19 mouse cellular contexts compared by ENCODE assay signal in the genomic region with DNA sequence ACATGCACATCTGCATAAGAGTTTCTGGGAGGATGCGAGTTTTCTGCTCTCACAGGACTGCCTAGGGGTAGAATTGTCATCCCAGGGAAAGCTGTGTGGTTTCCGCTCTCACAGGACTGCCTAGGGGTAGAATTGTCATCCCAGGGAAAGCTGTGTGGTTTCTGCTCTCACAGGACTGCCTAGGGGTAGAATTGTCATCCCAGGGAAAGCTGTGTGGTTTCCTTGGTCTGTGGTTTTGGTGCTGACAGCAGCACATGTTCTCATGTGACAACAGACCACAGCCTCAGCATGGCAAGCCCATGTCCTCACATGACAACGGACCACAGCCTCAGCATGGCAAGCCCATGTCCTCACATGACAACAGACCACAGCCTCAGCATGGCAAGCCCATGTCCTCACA. TPM values are rescaled to one million over a fixed set of nuclear protein-coding genes. Genes with fewer than 3 reads are reported as not detected.
A peak's percentile ranks its signal among the peaks of the same experiment; 100 is the strongest.
DNase-seq lines count a peak whose midpoint lies in the region; ATAC-seq and TF ChIP-seq lines count a peak whose summit lies in the region.
"Not testable (repeated sequence)": the region's sequence is repeated elsewhere in the genome, so short reads cannot be mapped to it uniquely, and the experiment has no call there.
"Had no signal": no experiment of that assay in that cellular context is flagged by ENCODE, and none has a peak within 500 bp of the region (broad histone marks: within the 10 kb centered on the region; RNA-seq: fewer than 3 reads in every experiment).

No protein-coding gene starts in this region.

- 0 out of 2 replicates have a peak overlapping the region, but pooled peaks have one; percentile 14 for H3K27ac ChIP-seq in bone marrow macrophage, adult 2 months (ENCODE audit: insufficient read depth, low read depth, low read length)
- H3K27ac ChIP-seq in forebrain, embryonic 13.5 days: peak overlapping the region; percentile 59
- H3K27ac ChIP-seq in hindbrain, embryonic 10.5 days: peak overlapping the region; percentile 50; the same call in 1 of the 2 replicates
- H3K27ac ChIP-seq in hindbrain, embryonic 15.5 days (replicated peaks): 0 out of 2 replicates have a peak overlapping the region, but pooled peaks have one; percentile 31
- peak overlapping the region; percentile 54 for H3K27ac ChIP-seq in midbrain, embryonic 13.5 days
- 0 out of 2 replicates have a peak overlapping the region, but pooled peaks have one; percentile 24 for H3K27ac ChIP-seq in neural tube, embryonic 11.5 days (ENCODE audit: low read depth, low read length)

- H3K9ac ChIP-seq in forebrain, embryonic 13.5 days; hindbrain, embryonic 15.5 days; midbrain, embryonic 13.5 days (replicated peaks); neural tube, embryonic 11.5 days (ENCODE audit: low read length): not testable (repeated sequence)

- peaks cover 17% of the 10 kb centered on the region for H3K4me1 ChIP-seq in bone marrow macrophage, adult 2 months (ENCODE audit: control insufficient read depth, insufficient read depth, low read length)
- H3K4me1 ChIP-seq in forebrain, embryonic 13.5 days: peaks cover 31% of the 10 kb centered on the region
- peaks cover 32% of the 10 kb centered on the region for H3K4me1 ChIP-seq in hindbrain, embryonic 10.5 days (replicated peaks)
- not testable (repeated sequence) for H3K4me1 ChIP-seq in hindbrain, embryonic 15.5 days (replicated peaks); neural tube, embryonic 11.5 days (ENCODE audit: control insufficient read depth, insufficient read depth, low read length)
- H3K4me1 ChIP-seq in midbrain, embryonic 13.5 days (replicated peaks): peaks cover 22% of the 10 kb centered on the region

- not testable (repeated sequence) for DNase-seq in hindbrain, embryonic 10.5 days (ENCODE audit: low spot score); neural tube, embryonic 11.5 days (ENCODE audit: low spot score)

- H3K9me3 ChIP-seq in forebrain, embryonic 13.5 days (replicated peaks); hindbrain, embryonic 10.5 days; hindbrain, embryonic 15.5 days; midbrain, embryonic 13.5 days; neural tube, embryonic 11.5 days (ENCODE audit: control insufficient read depth, low read length): not testable (repeated sequence)

- not testable (repeated sequence) for ATAC-seq in forebrain, embryonic 13.5 days; hindbrain, embryonic 15.5 days (ENCODE audit: low FRiP score, low read depth); midbrain, embryonic 13.5 days; neural tube, embryonic 11.5 days (ENCODE audit: insufficient read depth, low FRiP score, low TSS enrichment)
- peak; percentile 77 for ATAC-seq in megakaryocyte progenitor cell, adult 5-6 weeks (replicated peaks; ENCODE audit: poor library complexity)

- H3K36me3 ChIP-seq in forebrain, embryonic 13.5 days (ENCODE audit: poor library complexity, severe bottlenecking); hindbrain, embryonic 10.5 days; hindbrain, embryonic 15.5 days; midbrain, embryonic 13.5 days; neural tube, embryonic 11.5 days (ENCODE audit: control insufficient read depth, insufficient read depth, low read length): not testable (repeated sequence)

- 53% methylated on average over 3 of the region's 3 CpGs for WGBS in forebrain, embryonic 13.5 days
- 78% methylated on average over 3 of the region's 3 CpGs for WGBS in hindbrain, embryonic 10.5 days
- WGBS in hindbrain, embryonic 15.5 days: 57% methylated on average over 3 of the region's 3 CpGs
- 71% methylated on average over 3 of the region's 3 CpGs for WGBS in midbrain, embryonic 13.5 days
- WGBS in neural tube, embryonic 11.5 days: 68% methylated on average over 3 of the region's 3 CpGs

- H3K4me2 ChIP-seq in forebrain, embryonic 13.5 days; hindbrain, embryonic 15.5 days; midbrain, embryonic 13.5 days (replicated peaks); neural tube, embryonic 11.5 days (ENCODE audit: low read depth): not testable (repeated sequence)

- not testable (repeated sequence) for TF ChIP-seq CTCF in bone marrow macrophage, adult 2 months (IDR thresholded peaks at IDR 0.05; ENCODE audit: low read depth, low read length)

- not testable (repeated sequence) for TF ChIP-seq POLR2A in bone marrow macrophage, adult 2 months (IDR thresholded peaks at IDR 0.05; ENCODE audit: borderline replicate concordance, low read depth, low read length)

- H3K4me3 ChIP-seq in bone marrow macrophage, adult 2 months (ENCODE audit: insufficient read depth, low read length); forebrain, embryonic 13.5 days; hindbrain, embryonic 10.5 days; hindbrain, embryonic 15.5 days; midbrain, embryonic 13.5 days (replicated peaks); neural tube, embryonic 11.5 days (ENCODE audit: low read depth, low read length): not testable (repeated sequence)

- peaks cover 62% of the 10 kb centered on the region for H3K27me3 ChIP-seq in forebrain, embryonic 13.5 days
- peaks cover 56% of the 10 kb centered on the region for H3K27me3 ChIP-seq in hindbrain, embryonic 10.5 days (ENCODE audit: insufficient read depth, poor library complexity, severe bottlenecking)
- H3K27me3 ChIP-seq in hindbrain, embryonic 15.5 days: peaks cover 16% of the 10 kb centered on the region
- peaks cover 53% of the 10 kb centered on the region for H3K27me3 ChIP-seq in midbrain, embryonic 13.5 days
- H3K27me3 ChIP-seq in neural tube, embryonic 11.5 days (ENCODE audit: control insufficient read depth, insufficient read depth, low read length): not testable (repeated sequence)

RNA-seq across cellular contexts. Expression of a gene that starts 9.3 kb away (rescaled TPM):
- 9.1 and 11.5 TPM in 2 replicates for polyA plus RNA-seq in bone marrow macrophage, adult 2 months (2012; ENCODE audit: insufficient read depth, insufficient read length, missing spikeins)
- polyA plus RNA-seq in forebrain, embryonic 13.5 days (2015; fragmentation: Nextera tagmentation; extraction: Ambion mirVana): 9.3 and 10.0 TPM in 2 replicates
- polyA plus RNA-seq in hindbrain, embryonic 10.5 days (2016; fragmentation: Nextera tagmentation; extraction: Ambion mirVana): 5.6 and 9.9 TPM in 2 replicates
- 22.9 and 26.5 TPM in 2 replicates for polyA plus RNA-seq in hindbrain, embryonic 15.5 days (2015; fragmentation: Nextera tagmentation; extraction: Ambion mirVana)
- 3.4 and 4.5 TPM in 2 replicates for total RNA-seq in megakaryocyte progenitor cell, adult 5-6 weeks (2015)
- total RNA-seq in megakaryocyte progenitor cell, adult 5-6 weeks (2017): 4.0 and 7.5 TPM in 2 replicates
- 10.1 and 10.8 TPM in 2 replicates for polyA plus RNA-seq in midbrain, embryonic 13.5 days (2015; fragmentation: Nextera tagmentation; extraction: Ambion mirVana)
- 8.0 and 8.2 TPM in 2 replicates for polyA plus RNA-seq in neural tube, embryonic 11.5 days (2014; fragmentation: Nextera tagmentation; extraction: Ambion mirVana)

RNA-seq across cellular contexts. Expression of a gene that starts 11.9 kb away (rescaled TPM):
- 0.31 and 0.45 TPM in 2 replicates for polyA plus RNA-seq in bone marrow macrophage, adult 2 months (2012; ENCODE audit: insufficient read depth, insufficient read length, missing spikeins)
- polyA plus RNA-seq in forebrain, embryonic 13.5 days (2015; fragmentation: Nextera tagmentation; extraction: Ambion mirVana): 0.09 and 0.12 TPM in 2 replicates
- 0.10 TPM in 1 of 2 replicates, not detected in the other for polyA plus RNA-seq in hindbrain, embryonic 10.5 days (2016; fragmentation: Nextera tagmentation; extraction: Ambion mirVana)
- polyA plus RNA-seq in hindbrain, embryonic 15.5 days (2015; fragmentation: Nextera tagmentation; extraction: Ambion mirVana): 0.31 and 0.45 TPM in 2 replicates
- 0.20 TPM in 1 of 2 replicates, not detected in the other for total RNA-seq in megakaryocyte progenitor cell, adult 5-6 weeks (2015)
- 0.12 TPM in 1 of 2 replicates, not detected in the other for total RNA-seq in megakaryocyte progenitor cell, adult 5-6 weeks (2017)
- polyA plus RNA-seq in midbrain, embryonic 13.5 days (2015; fragmentation: Nextera tagmentation; extraction: Ambion mirVana): 0.07 and 0.10 TPM in 2 replicates
- 0.16 and 0.39 TPM in 2 replicates for polyA plus RNA-seq in neural tube, embryonic 11.5 days (2014; fragmentation: Nextera tagmentation; extraction: Ambion mirVana)
- total RNA-seq: CH12.LX; gastrocnemius, adult 18-20 months; gastrocnemius, postnatal 14 days; heart, adult 8-10 months; heart, postnatal 25 days had no signal
- polyA plus RNA-seq: activated CD4-positive, CD25-positive, alpha-beta regulatory T cell, adult 4 months; embryonic facial prominence, embryonic 11.5 days; embryonic facial prominence, embryonic 15.5 days; erythroblast, embryonic 14.5 days; forebrain, embryonic 10.5 days; heart, embryonic 12.5 days; intestine, embryonic 14.5 days had no signal

RNA-seq across cellular contexts. Expression of a gene that starts 42.0 kb away (rescaled TPM):
- not detected in 2 replicates for polyA plus RNA-seq in bone marrow macrophage, adult 2 months (2012; ENCODE audit: insufficient read depth, insufficient read length, missing spikeins)
- 0.42 and 0.52 TPM in 2 replicates for polyA plus RNA-seq in forebrain, embryonic 13.5 days (2015; fragmentation: Nextera tagmentation; extraction: Ambion mirVana)
- polyA plus RNA-seq in hindbrain, embryonic 10.5 days (2016; fragmentation: Nextera tagmentation; extraction: Ambion mirVana): 0.07 and 0.13 TPM in 2 replicates
- polyA plus RNA-seq in hindbrain, embryonic 15.5 days (2015; fragmentation: Nextera tagmentation; extraction: Ambion mirVana): 0.56 and 0.62 TPM in 2 replicates
- 0.25 and 0.32 TPM in 2 replicates for total RNA-seq in megakaryocyte progenitor cell, adult 5-6 weeks (2015)
- total RNA-seq in megakaryocyte progenitor cell, adult 5-6 weeks (2017): 0.12 TPM in 1 of 2 replicates, not detected in the other
- polyA plus RNA-seq in midbrain, embryonic 13.5 days (2015; fragmentation: Nextera tagmentation; extraction: Ambion mirVana): 0.21 and 0.28 TPM in 2 replicates
- 0.22 and 0.24 TPM in 2 replicates for polyA plus RNA-seq in neural tube, embryonic 11.5 days (2014; fragmentation: Nextera tagmentation; extraction: Ambion mirVana)
- polyA plus RNA-seq: activated CD4-positive, CD25-positive, alpha-beta regulatory T cell, adult 4 months had no signal
